Mouse (Mus musculus) natural killer cell, adult 2 months (primary cell): ENCODE results near the gene Aldh1l1.
A peak's percentile ranks its signal among the peaks of the same experiment; 100 is the strongest.

Source experiments
- DNase-seq, 2 experiments: peaks; one replicate each; pipeline ENCODE4 v3.0.0; 2022; ENCODE audit warnings: low spot score in 2 of 2

The Aldh1l1 gene

GRCm38 (mm10) chr6:90486176-90486921 is at the start of gene Aldh1l1:
Gene Aldh1l1, plus strand, starts transcription at chr6:90486427.
- no peak for DNase-seq

DNA sequence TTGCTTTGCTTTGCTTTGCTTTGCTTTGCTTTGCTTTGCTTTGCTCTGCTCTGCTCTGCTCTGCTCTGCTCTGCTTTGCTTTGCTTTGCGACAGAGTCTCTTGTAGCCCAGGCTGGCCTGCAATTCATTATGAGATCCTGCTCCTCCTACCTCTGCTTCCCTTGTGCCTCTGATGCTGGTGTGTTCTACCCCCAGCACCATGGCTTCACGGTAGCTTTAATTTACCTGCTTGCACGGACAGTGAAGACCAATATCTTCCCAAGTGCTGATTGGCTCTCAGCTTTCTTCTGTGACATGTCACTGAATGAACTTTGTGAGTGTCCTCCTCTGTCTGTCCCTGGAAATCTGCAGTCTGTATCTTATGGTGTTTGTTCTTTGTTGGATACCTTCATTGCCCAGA is 49.2 kb upstream of the Aldh1l1 start:
- DNase-seq, result no peak

DNA sequence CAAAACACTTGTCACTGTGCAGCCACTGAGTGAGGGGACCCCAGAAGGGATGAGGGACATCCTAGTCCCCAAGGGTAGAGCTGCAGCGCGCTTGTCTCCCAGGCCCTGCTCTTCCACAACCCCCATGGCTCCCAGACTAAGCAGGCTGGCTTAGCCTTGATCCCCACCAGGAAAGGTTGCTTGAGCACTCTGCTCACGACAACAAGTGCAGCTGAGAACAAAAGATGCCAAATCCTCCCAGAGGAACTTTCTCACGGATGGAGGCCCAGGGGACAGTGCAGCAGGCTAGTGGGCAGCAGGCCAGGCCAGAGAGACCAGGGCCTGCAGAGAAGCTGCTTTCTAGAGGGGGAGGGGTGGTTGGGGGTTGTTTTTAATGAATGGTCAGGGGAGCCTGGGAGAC is 39.3 kb upstream of the Aldh1l1 start:
- no peak for DNase-seq

- DNase-seq, result peak in 1 of 2 experiments; percentile 9
Observed at GRCm38 (mm10) chr6:90450179-90450578, 36.0 kb upstream of the Aldh1l1 start.

- DNase-seq, result no peak
Observed at GRCm38 (mm10) chr6:90450697-90451096, 35.5 kb upstream of the Aldh1l1 start.

DNA sequence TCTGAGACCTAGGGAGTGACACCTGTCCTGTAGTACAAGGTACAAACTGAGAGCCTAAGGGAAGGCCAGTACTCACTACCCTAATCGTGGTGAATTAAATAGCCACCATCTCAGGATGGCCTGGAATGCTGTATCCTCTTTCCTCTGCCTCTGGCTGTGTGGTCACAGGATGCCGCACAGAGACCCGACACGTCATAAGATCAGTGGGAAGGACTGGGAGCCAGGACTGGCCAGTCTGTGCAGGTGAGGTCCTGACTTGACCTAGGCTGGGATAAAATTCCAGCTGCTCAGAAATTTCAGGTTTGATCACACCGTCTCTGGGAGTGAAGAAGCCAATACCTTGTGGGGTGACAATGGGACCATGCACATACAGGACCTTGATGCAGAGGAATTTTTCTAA is 34.7 kb upstream of the Aldh1l1 start:
- DNase-seq, result no peak

- no peak for DNase-seq
Observed at GRCm38 (mm10) chr6:90452603-90453002, 33.6 kb upstream of the Aldh1l1 start.

DNA sequence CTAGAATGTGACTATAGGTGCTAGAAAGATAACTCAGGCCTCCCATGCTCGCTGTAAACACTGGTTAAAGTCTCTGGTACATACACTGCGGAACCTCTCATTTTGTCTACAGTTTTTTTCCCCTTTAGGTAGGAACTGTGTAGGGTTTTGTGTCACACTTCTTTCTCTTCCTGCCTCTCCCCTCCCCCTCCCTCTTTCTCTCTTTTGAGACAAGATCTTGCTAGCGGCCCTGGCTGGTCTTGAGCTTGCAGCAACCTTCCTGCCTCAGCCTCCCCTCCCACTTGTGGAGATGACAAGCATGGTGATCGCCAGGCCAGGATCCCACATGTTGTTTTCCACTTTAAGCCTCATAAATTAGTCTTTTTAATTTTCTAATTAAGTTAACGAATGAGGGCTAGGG is 32.5 kb upstream of the Aldh1l1 start:
- DNase-seq, result no peak

- DNase-seq, result no peak
Observed at GRCm38 (mm10) chr6:90457421-90457820, 28.8 kb upstream of the Aldh1l1 start.

GRCm38 (mm10) chr6:90461181-90461580 is 25.0 kb upstream of the Aldh1l1 start:
- no peak for DNase-seq

- DNase-seq, result no peak
Observed at GRCm38 (mm10) chr6:90461771-90462170, 24.5 kb upstream of the Aldh1l1 start.

- no peak for DNase-seq
Observed at GRCm38 (mm10) chr6:90462181-90462706, 24.0 kb upstream of the Aldh1l1 start, which contains the start of gene Klf15. Gene Klf15, plus strand, starts transcription at chr6:90462576.

- DNase-seq, result no peak
Observed at GRCm38 (mm10) chr6:90462841-90463227, 23.4 kb upstream of the Aldh1l1 start.

GRCm38 (mm10) chr6:90463228-90463862 is 22.9 kb upstream of the Aldh1l1 start:
- DNase-seq, result no peak

GRCm38 (mm10) chr6:90463890-90464421 is 22.3 kb upstream of the Aldh1l1 start:
- no peak for DNase-seq

GRCm38 (mm10) chr6:90465028-90465640 is 21.1 kb upstream of the Aldh1l1 start:
- DNase-seq, result no peak

GRCm38 (mm10) chr6:90466079-90466478 is 20.1 kb upstream of the Aldh1l1 start:
- no peak for DNase-seq

- no peak for DNase-seq
Observed at GRCm38 (mm10) chr6:90466847-90467410, 19.3 kb upstream of the Aldh1l1 start.

DNA sequence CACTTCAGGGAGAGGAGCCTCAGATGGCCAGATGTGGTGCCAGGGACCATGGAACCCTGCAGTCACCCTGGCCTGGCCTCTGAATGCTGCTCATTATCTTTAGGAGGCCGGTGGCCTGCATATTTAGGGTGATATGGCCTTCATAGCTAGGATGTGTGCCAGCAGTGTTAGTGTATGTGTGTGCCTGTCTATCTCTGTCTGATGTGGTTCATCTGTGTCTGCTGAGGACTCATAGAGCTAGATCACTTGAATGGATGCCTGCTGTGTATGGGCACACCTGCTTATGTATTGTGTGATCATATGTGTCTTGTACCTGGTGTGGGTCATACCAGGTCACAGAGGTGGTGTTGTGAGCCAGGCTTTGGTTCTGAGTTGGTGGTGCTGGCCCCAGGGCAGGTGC is 18.0 kb upstream of the Aldh1l1 start:
- no peak for DNase-seq

DNA sequence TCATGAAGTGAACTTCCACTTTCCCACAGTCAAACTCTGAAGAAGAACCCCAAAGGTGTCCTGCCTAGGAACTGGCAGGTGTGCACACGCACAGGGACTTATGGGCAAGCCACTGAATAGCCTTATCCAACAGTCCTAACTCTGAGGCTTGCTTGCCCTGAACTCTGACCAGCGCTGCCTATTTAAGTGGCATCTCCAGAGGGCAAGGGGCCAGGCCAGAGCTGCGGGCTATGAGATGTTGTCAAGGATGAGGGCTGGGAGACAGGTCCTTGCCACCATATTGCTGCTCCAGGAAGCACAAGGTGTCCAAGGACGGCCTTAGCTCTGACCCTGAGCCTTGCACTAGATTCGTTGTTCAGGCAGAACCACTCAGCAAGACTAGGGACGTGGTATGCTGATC is 17.2 kb upstream of the Aldh1l1 start:
- DNase-seq, result no peak

GRCm38 (mm10) chr6:90470255-90470654 is 16.0 kb upstream of the Aldh1l1 start:
- DNase-seq, result no peak

DNA sequence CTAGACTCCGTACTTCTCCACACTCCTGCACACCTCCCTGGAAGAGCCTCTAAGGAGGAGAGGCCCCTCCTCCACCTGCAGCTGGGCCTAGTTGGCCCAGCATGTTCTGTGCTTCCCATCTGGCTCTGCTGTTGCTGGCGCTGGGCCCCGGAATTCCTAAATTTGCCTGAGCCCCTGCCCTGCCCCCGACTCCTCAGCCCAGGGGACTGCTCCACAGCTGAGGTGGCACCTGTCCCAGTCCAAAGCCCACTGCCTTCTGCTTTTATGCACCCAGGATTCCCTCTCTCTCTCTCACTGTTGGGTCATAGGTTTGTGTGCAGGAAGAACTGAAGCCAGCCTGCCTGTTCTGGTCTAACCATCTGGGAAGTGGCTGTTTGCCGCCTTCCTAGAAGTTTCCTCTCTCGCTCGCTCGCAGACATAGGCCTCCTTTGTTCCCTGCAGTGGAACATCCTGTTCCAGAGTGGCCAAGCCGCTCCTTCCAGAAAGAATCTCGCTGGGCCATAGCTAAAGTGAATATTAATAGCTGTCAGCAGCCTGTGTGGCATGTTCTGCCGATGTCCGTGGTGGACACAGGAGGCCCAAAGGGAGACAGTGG is 15.2 kb upstream of the Aldh1l1 start:
- no peak for DNase-seq
